Mouse (Mus musculus): ENCODE measurements around the gene Calhm2.

The Calhm2 gene

DNA sequence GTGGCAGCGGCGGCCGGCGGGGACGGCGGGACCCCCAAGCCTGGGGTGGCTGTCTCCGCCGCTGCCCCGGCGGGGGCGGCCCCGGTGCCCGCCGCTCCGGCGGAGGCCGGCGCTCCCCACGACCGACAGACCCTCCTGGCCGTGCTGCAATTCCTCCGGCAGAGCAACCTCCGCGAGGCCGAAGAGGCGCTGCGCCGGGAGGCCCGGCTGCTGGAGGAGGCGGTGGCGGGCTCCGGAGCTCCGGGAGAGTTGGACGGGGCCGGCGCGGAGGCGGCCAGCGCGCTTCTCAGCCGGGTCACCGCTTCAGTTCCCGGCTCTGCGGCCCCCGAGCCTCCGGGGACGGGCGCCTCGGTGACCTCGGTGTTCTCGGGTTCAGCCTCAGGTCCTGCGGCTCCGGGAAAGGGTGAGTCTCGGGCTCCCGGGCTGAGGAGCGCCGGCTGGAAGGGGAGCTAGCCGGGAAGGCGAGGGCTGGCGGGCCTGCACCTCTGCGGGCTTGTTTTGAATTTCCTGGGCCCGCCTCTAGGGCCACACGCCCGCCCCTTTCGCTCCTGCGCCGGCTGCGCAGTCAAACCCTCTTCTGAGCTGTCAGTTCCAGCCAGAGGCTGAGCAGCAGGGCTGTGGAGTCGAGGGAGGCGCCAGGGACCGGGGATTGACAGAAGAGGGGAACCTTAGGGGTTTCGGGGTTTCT, 70.0 kb downstream of the Calhm2 start:
- DNase-seq (ENCODE audit: low spot score), result peak; percentile 52

- DNase-seq (ENCODE audit: low spot score), result peak; percentile 92
Measured at GRCm38 (mm10) chr19:47067096-47067882, 70.8 kb downstream of the Calhm2 start, which contains the start of gene Taf5. TSS of gene Taf5 (plus strand) at chr19:47067746.

- DNase-seq (ENCODE audit: low spot score), result no peak
Measured at GRCm38 (mm10) chr19:47065860-47066259, 72.2 kb downstream of the Calhm2 start.

- no peak for DNase-seq (ENCODE audit: low spot score)
Measured at GRCm38 (mm10) chr19:47057684-47058083, 80.4 kb downstream of the Calhm2 start.

Data from left cerebral cortex, adult 11 months (tissue).